Mouse (Mus musculus): ENCODE results near the gene C1qtnf1. TPM values are rescaled to one million over a fixed set of nuclear protein-coding genes. Genes with fewer than 3 reads are reported as not detected.

C1qtnf1 gene
- polyA plus RNA-seq, 1 experiment from 2014 or later: 2.5 TPM

DNA sequence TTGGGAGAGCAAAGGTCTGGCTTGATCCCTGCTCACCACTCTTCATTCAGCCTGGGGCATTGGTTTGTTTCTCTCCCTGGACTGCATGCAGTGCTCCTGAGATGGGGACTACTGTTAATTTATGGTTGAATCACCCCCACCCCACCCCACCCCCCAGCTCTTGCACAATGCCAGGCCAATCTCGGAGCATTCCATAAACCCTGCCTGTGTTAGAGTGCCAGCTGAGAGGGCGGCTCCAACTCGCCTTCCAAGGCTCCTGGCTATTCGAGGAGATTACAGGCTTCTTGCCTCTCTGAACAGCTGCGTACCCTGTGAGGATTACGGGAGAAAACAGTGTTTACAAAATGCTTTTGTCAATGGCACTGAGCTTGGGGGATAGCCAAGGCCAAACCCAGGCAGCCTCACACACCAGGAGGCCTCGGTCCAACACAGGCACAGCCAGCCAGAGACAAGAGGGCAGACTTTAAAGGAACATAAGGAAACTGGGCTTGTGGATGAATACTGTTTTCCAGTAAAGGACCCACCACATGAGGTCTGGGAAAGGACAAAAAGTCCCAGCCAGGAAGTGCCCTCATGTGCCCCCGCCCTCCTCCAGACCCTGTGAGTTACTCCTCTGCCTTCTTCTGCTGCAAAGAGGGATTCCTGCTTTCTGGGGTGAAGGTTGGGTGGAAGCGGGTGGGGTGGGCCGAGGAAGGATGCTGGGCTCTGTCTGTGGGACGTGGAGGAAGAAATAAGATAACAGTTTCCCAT is 10.8 kb downstream of the C1qtnf1 start:
- Histone ChIP-seq H3K4me1 (ENCODE audit: control insufficient read depth, low read depth, low read length) (no peaks in the 10 kb centered on the region), H3K4me3 (ENCODE audit: low read depth, low read length) (no peak overlapping the region), H3K9me3 (replicated peaks; ENCODE audit: control insufficient read depth, low read length) (no peaks in the 10 kb centered on the region), H3K27ac (ENCODE audit: low read length) (no peak overlapping the region), H3K27me3 (ENCODE audit: control insufficient read depth, insufficient read depth, low read depth, low read length) (no peaks in the 10 kb centered on the region; the same call in 1 of the 2 replicates), H3K4me2 (ENCODE audit: low read depth, low read length) (no peak overlapping the region), H3K36me3 (ENCODE audit: control insufficient read depth, insufficient read depth) (no peaks in the 10 kb centered on the region), H3K9ac (ENCODE audit: low read depth, low read length) (no peak overlapping the region)
- 42% methylated on average over 11 of the region's 11 CpGs for WGBS (ENCODE audit: insufficient replicate concordance)
- peak; percentile 45; the same call in 1 of the 2 replicates for ATAC-seq (ENCODE audit: low read depth)

GRCm38 (mm10) chr11:118442691-118443090 is 14.7 kb downstream of the C1qtnf1 start:
- Histone ChIP-seq H3K9me3 (replicated peaks; ENCODE audit: control insufficient read depth, low read length) (no peaks in the 10 kb centered on the region), H3K4me2 (ENCODE audit: low read depth, low read length) (no peak overlapping the region), H3K27ac (ENCODE audit: low read length) (no peak overlapping the region), H3K9ac (ENCODE audit: low read depth, low read length) (no peak overlapping the region), H3K4me3 (ENCODE audit: low read depth, low read length) (no peak overlapping the region), H3K27me3 (ENCODE audit: control insufficient read depth, insufficient read depth, low read depth, low read length) (no peaks in the 10 kb centered on the region), H3K36me3 (ENCODE audit: control insufficient read depth, insufficient read depth) (no peaks in the 10 kb centered on the region), H3K4me1 (ENCODE audit: control insufficient read depth, low read depth, low read length) (no peaks in the 10 kb centered on the region)
- 65% methylated on average over 13 of the region's 13 CpGs for WGBS (ENCODE audit: insufficient replicate concordance)
- no peak for ATAC-seq (ENCODE audit: low read depth)

DNA sequence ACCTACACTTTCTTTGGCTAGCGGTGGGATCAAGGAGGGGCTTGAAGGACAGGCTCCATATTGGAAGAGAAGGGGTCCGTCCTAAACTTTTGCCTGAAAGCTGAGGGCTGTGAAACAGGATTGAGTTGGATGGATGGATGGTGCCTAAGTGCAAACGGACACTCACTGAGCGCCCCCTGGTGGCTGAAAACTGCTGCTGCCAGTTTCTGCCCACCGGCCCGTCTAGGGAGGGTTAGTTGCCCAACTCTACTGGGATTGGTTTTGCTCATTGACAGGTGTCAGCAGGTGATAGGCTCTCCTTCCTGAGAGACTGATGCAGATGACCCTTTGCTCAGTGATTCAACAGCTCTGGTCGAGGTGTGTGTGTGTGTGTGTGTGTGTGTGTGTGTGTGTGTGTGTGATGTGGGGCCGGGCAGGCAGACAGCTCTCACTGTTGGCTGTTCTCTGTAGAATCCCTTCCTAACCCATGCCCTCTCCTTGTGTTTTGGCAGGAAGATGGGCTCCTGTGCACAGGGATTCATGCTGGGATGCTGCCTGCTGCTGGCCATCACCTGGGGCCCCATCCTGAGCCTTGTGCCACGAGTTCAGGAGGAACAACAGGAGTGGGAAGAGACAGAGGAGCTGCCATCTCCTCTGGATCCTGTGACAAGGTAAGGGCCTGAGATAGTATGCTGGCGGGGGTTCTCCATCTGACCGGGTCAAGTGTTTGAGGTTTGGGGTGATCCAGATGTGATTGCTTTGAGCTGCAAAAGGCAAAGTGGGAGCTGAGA is 15.4 kb downstream of the C1qtnf1 start:
- H3K4me3 ChIP-seq (ENCODE audit: low read depth, low read length): no peak overlapping the region
- no peak overlapping the region for H3K4me2 ChIP-seq (ENCODE audit: low read depth, low read length)
- H3K9ac ChIP-seq (ENCODE audit: low read depth, low read length): no peak overlapping the region
- H3K27me3 ChIP-seq (ENCODE audit: control insufficient read depth, insufficient read depth, low read depth, low read length): no peaks in the 10 kb centered on the region
- 0 out of 2 replicates have a peak, but pooled peaks have one; percentile 9 for ATAC-seq (ENCODE audit: low read depth)
- H3K36me3 ChIP-seq (ENCODE audit: control insufficient read depth, insufficient read depth): no peaks in the 10 kb centered on the region
- no peaks in the 10 kb centered on the region for H3K9me3 ChIP-seq (replicated peaks; ENCODE audit: control insufficient read depth, low read length)
- 31% methylated on average over 11 of the region's 11 CpGs for WGBS (ENCODE audit: insufficient replicate concordance)
- H3K27ac ChIP-seq (ENCODE audit: low read length): no peak overlapping the region
- no peaks in the 10 kb centered on the region for H3K4me1 ChIP-seq (ENCODE audit: control insufficient read depth, low read depth, low read length)

DNA sequence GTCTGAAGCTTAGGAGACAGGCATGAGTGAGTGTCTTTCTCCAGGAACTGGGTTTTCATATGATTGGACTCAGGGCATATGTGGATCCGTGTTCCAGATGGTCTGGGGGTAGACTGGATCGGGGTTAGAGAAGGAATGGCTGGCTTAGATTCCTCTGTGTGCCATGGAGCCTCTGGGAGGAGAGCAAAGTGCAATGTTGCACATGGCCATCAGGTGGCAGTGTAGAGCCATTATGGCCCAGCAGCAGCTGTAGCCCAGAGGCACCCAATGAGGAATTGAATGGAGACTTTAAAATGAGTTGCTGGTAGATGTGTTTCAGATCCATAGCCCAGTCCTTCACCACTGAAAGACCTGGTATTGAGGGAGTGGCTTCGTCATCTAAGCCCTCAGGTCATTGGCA is 17.8 kb downstream of the C1qtnf1 start:
- no peaks in the 10 kb centered on the region for H3K36me3 ChIP-seq (ENCODE audit: control insufficient read depth, insufficient read depth)

DNA sequence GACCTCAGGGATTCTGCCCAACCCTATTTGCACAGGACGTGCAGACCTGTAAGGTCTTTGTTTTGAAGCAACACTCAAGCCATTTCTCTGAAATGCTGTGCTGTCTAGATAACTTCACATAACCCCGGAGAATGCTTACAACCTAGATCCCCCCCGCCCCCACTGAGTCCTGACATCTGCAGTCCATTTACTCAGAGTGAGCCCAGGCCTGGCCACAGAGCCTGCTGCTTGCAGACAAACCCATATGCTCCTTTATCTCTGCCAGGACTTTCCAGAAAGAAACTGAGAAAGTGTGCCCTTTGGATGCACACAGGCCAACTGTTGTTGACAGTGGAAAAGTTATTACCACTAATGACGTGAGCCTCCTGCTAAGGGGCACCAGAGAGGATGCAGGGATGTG is 19.3 kb downstream of the C1qtnf1 start:
- Histone ChIP-seq H3K9ac (ENCODE audit: low read depth, low read length) (no peak overlapping the region), H3K4me2 (ENCODE audit: low read depth, low read length) (no peak overlapping the region), H3K4me1 (ENCODE audit: control insufficient read depth, low read depth, low read length) (no peaks in the 10 kb centered on the region), H3K36me3 (ENCODE audit: control insufficient read depth, insufficient read depth) (no peaks in the 10 kb centered on the region), H3K27me3 (ENCODE audit: control insufficient read depth, insufficient read depth, low read depth, low read length) (no peaks in the 10 kb centered on the region), H3K4me3 (ENCODE audit: low read depth, low read length) (no peak overlapping the region), H3K9me3 (replicated peaks; ENCODE audit: control insufficient read depth, low read length) (no peaks in the 10 kb centered on the region), H3K27ac (ENCODE audit: low read length) (no peak overlapping the region)
- WGBS (ENCODE audit: insufficient replicate concordance): 49% methylated on average over 4 of the region's 4 CpGs
- ATAC-seq (ENCODE audit: low read depth): no peak

More for the DNA sequence above, 17.8 kb downstream of the C1qtnf1 start:
- Histone ChIP-seq H3K4me1 (ENCODE audit: control insufficient read depth, low read depth, low read length) (no peaks in the 10 kb centered on the region), H3K4me3 (ENCODE audit: low read depth, low read length) (no peak overlapping the region), H3K27ac (ENCODE audit: low read length) (no peak overlapping the region), H3K27me3 (ENCODE audit: control insufficient read depth, insufficient read depth, low read depth, low read length) (no peaks in the 10 kb centered on the region), H3K9ac (ENCODE audit: low read depth, low read length) (no peak overlapping the region), H3K4me2 (ENCODE audit: low read depth, low read length) (no peak overlapping the region), H3K9me3 (replicated peaks; ENCODE audit: control insufficient read depth, low read length) (no peaks in the 10 kb centered on the region)
- ATAC-seq (ENCODE audit: low read depth): peak; percentile 53
- WGBS (ENCODE audit: insufficient replicate concordance): 10% methylated on average over 3 of the region's 3 CpGs

DNA sequence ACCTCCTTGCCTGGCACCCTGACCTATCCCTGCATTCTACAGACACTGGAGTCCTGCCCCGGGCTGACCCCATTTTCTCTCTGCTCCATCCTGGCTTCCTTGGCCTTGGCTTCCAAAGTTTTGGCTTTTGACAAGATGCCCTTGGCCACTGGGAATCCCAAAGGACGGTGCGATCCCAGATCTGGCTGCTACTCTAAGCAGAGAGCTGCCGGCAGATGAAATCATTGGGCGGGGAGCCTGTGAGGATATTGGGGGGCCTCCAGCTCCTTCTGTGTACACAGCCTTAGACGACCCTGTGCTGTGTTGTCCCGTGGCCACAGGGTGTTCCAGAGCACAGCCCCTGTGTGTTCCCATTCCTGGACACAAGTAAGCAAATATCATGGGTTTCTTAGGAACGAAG is 20.4 kb downstream of the C1qtnf1 start:
- Histone ChIP-seq H3K4me3 (ENCODE audit: low read depth, low read length) (no peak overlapping the region), H3K4me2 (ENCODE audit: low read depth, low read length) (no peak overlapping the region), H3K9me3 (replicated peaks; ENCODE audit: control insufficient read depth, low read length) (no peaks in the 10 kb centered on the region), H3K27me3 (ENCODE audit: control insufficient read depth, insufficient read depth, low read depth, low read length) (no peaks in the 10 kb centered on the region), H3K36me3 (ENCODE audit: control insufficient read depth, insufficient read depth) (no peaks in the 10 kb centered on the region), H3K4me1 (ENCODE audit: control insufficient read depth, low read depth, low read length) (no peaks in the 10 kb centered on the region), H3K9ac (ENCODE audit: low read depth, low read length) (no peak overlapping the region), H3K27ac (ENCODE audit: low read length) (no peak overlapping the region)
- no peak for ATAC-seq (ENCODE audit: low read depth)
- 67% methylated on average over 8 of the region's 8 CpGs for WGBS (ENCODE audit: insufficient replicate concordance)

GRCm38 (mm10) chr11:118451211-118451610 is 23.2 kb downstream of the C1qtnf1 start:
- no peak overlapping the region for H3K27ac ChIP-seq (ENCODE audit: low read length)
- no peaks in the 10 kb centered on the region for H3K4me1 ChIP-seq (ENCODE audit: control insufficient read depth, low read depth, low read length)
- no peak overlapping the region for H3K9ac ChIP-seq (ENCODE audit: low read depth, low read length)
- no peaks in the 10 kb centered on the region for H3K9me3 ChIP-seq (replicated peaks; ENCODE audit: control insufficient read depth, low read length)
- no peaks in the 10 kb centered on the region for H3K36me3 ChIP-seq (ENCODE audit: control insufficient read depth, insufficient read depth)
- H3K27me3 ChIP-seq (ENCODE audit: control insufficient read depth, insufficient read depth, low read depth, low read length): no peaks in the 10 kb centered on the region
- no peak for ATAC-seq (ENCODE audit: low read depth)
- H3K4me2 ChIP-seq (ENCODE audit: low read depth, low read length): no peak overlapping the region
- no peak overlapping the region for H3K4me3 ChIP-seq (ENCODE audit: low read depth, low read length)
- 61% methylated on average over 6 of the region's 6 CpGs for WGBS (ENCODE audit: insufficient replicate concordance)

DNA sequence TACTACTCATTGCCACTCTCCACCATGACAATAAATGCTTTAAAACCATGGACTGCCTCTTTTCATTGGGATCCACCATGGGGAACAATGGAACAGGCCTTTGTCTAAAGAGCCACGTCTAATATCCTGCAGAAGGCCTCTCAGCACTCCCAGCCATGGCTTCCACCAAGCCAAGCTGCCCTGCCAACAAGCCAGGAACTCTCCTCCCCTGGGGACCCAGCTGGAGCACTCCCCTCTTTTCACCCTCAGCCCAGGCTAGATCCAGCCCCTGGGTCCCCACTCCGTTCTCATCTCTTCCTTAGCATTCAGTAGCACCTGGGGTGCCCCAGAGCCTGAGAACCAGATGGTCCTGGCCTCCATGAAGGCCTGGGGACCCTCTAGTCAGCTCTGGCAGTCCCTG is 25.0 kb downstream of the C1qtnf1 start:
- Histone ChIP-seq H3K9ac (ENCODE audit: low read depth, low read length) (no peak overlapping the region), H3K4me3 (ENCODE audit: low read depth, low read length) (no peak overlapping the region), H3K9me3 (replicated peaks; ENCODE audit: control insufficient read depth, low read length) (no peaks in the 10 kb centered on the region), H3K27me3 (ENCODE audit: control insufficient read depth, insufficient read depth, low read depth, low read length) (no peaks in the 10 kb centered on the region), H3K36me3 (ENCODE audit: control insufficient read depth, insufficient read depth) (no peaks in the 10 kb centered on the region), H3K4me1 (ENCODE audit: control insufficient read depth, low read depth, low read length) (no peaks in the 10 kb centered on the region), H3K4me2 (ENCODE audit: low read depth, low read length) (no peak overlapping the region), H3K27ac (ENCODE audit: low read length) (no peak overlapping the region)
- 60% methylated on average over 2 of the region's 2 CpGs for WGBS (ENCODE audit: insufficient replicate concordance)
- no peak for ATAC-seq (ENCODE audit: low read depth)
